Mouse (Mus musculus) midbrain, embryonic 16.5 days (tissue): ENCODE data around the gene Acsbg1. TPM values are rescaled to one million over a fixed set of nuclear protein-coding genes. Genes with fewer than 3 reads are reported as not detected.
"Not testable (repeated sequence)": the region's sequence is repeated elsewhere in the genome, so short reads cannot be mapped to it uniquely, and the experiment has no call there.

ENCODE experiments used
- ATAC-seq: fragments of 200-750 bp; cut with Nextera tagmentation; 2 replicates; pipeline ENCODE4 v1.8.0; 2017; ENCODE audit warnings: moderate TSS enrichment
- H3K27ac ChIP-seq: fragments of 300-500 bp; sonication (generic); 2 replicates; pipeline ENCODE4 v1.5.1; 2014; ENCODE audit warnings: mild to moderate bottlenecking, low read length, mixed read lengths
- H3K27me3 ChIP-seq: fragments of 300-500 bp; sonication (generic); 2 replicates; pipeline ENCODE4 v1.6.1; 2014; ENCODE audit warnings: low read depth, low read length, mixed read lengths; ENCODE audit not compliant: control insufficient read depth, insufficient read depth
- H3K36me3 ChIP-seq: fragments of 300-500 bp; sonication (generic); 2 replicates; pipeline ENCODE4 v1.6.1; 2014; ENCODE audit warnings: mild to moderate bottlenecking, low read length, moderate library complexity, mixed read lengths; ENCODE audit not compliant: control insufficient read depth, insufficient read depth
- H3K4me1 ChIP-seq: fragments of 300-500 bp; sonication (generic); 2 replicates; pipeline ENCODE4 v1.6.1; 2014; ENCODE audit warnings: mild to moderate bottlenecking, low read length, mixed read lengths; ENCODE audit not compliant: control insufficient read depth, insufficient read depth
- H3K4me2 ChIP-seq: fragments of 300-500 bp; sonication (generic); 2 replicates; pipeline ENCODE4 v1.6.1; 2014; ENCODE audit warnings: mild to moderate bottlenecking, low read length, mixed read lengths
- H3K4me3 ChIP-seq: fragments of 300-500 bp; sonication (generic); 2 replicates; pipeline ENCODE4 v1.5.1; 2014; ENCODE audit warnings: low read depth, mild to moderate bottlenecking, low read length, moderate library complexity, mixed read lengths
- H3K9ac ChIP-seq: fragments of 300-500 bp; sonication (generic); 2 replicates; pipeline ENCODE4 v1.6.1; 2014; ENCODE audit warnings: low read depth, low read length, mixed read lengths
- H3K9me3 ChIP-seq: fragments of 300-500 bp; sonication (generic); replicated peaks from 2 replicates; pipeline ENCODE4 v1.6.1; 2014; ENCODE audit warnings: mild to moderate bottlenecking, low read length, mixed read lengths; ENCODE audit not compliant: control insufficient read depth, poor library complexity, severe bottlenecking
- WGBS: fragments of 180-500 bp; shearing (Covaris S2); extraction: QIAGEN DNeasy Blood & Tissue Kit; methylation state at CpG from one replicate; pipeline ENCODE4 v1.1.7; 2014; 5-methylcytosine and 5-hydroxymethylcytosine counted together
- polyA plus RNA-seq: library from polyadenylated mRNA; unstranded; fragments of >200 nt; fragmentation: Nextera tagmentation; extraction: Ambion mirVana; gene quantifications from 2 replicates; pipeline ENCODE4 v1.2.1, GENCODE M21; 2015

Gene Acsbg1
- polyA plus RNA-seq, 1 experiment from 2014 or later, result 33.4 TPM

DNA sequence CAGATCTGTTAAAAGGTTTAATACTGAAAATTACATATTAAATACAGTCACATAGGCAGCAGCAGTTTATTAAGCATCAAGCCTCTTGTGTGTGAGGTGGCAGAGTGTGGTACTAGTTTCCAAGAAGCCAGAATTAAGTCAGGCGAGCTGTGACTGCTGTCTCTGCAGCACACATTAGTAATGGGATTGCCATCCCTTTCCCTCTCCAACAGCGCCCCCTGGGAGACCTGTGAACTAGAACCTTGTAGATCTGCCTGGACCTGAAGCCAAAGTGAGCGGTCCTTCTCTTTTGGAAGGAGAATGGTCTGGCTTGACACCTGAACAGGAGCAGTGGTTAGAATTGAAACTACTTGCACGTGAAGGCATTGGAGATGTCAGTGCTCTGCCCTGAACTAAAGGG, 56.8 kb downstream of the Acsbg1 start:
- Histone ChIP-seq H3K4me3 (no peak overlapping the region), H3K4me2 (no peak overlapping the region), H3K36me3 (peaks cover 37% of the 10 kb centered on the region), H3K4me1 (no peaks in the 10 kb centered on the region), H3K27ac (no peak overlapping the region), H3K27me3 (no peaks in the 10 kb centered on the region), H3K9ac (no peak overlapping the region), H3K9me3 (no peaks in the 10 kb centered on the region)
- no peak for ATAC-seq
- WGBS, result 57% methylated on average over 4 of the region's 4 CpGs

DNA sequence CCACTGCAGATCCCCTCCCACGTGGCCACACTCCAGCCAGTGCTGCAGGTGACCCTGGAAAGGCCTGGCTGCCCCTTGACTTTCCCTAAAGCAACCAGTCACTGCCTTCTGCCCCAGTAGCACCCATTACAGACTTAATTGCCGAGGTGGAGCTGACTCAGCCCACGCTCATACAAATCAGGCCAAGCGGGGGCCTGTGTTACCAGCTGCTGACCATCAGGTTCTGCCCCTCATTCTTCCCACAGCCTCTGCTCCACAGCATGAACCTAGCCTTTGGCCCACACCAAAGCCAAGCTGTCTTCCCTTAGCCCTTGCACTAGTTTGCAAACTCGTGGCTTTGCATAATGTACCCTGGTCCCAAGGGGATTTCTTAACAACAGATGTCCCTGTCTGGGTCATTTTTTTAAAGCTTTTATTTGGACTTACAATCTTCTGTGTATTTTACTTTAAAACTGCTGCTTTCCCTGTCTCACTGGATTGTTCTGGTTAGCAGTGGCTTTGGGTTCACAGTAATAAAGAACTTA, 57.5 kb downstream of the Acsbg1 start:
- no peaks in the 10 kb centered on the region for H3K9me3 ChIP-seq
- no peaks in the 10 kb centered on the region for H3K4me1 ChIP-seq
- 55% methylated on average over 5 of the region's 5 CpGs for WGBS
- H3K4me2 ChIP-seq, result no peak overlapping the region
- no peak overlapping the region for H3K9ac ChIP-seq
- H3K36me3 ChIP-seq, result peaks cover 41% of the 10 kb centered on the region
- ATAC-seq, result no peak
- H3K27me3 ChIP-seq, result no peaks in the 10 kb centered on the region
- H3K27ac ChIP-seq, result no peak overlapping the region
- no peak overlapping the region for H3K4me3 ChIP-seq

DNA sequence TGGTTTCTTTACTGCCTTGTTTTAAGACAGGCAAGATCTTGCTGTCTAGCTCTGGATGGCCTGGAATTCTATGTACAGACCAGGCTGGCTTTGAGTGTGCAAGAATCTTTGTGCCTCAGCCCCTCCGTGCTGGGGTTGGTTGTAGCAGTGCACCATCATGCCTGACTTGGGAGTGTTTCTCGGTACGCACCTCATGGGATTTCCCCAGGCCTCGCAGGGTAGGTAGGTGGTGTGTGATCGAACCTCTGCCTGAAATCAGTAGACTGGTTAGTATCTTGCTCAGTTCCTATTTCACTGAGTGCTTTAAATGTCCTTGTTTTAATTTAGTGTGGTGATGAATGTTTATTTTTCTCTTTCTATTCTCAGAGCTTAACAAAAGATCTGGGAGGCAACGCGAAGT, 58.8 kb downstream of the Acsbg1 start:
- H3K36me3 ChIP-seq, result peaks cover 53% of the 10 kb centered on the region
- H3K9ac ChIP-seq, result no peak overlapping the region
- ATAC-seq, result no peak
- H3K4me2 ChIP-seq, result no peak overlapping the region
- 42% methylated on average over 7 of the region's 7 CpGs for WGBS
- no peaks in the 10 kb centered on the region for H3K27me3 ChIP-seq
- H3K4me1 ChIP-seq, result no peaks in the 10 kb centered on the region
- H3K4me3 ChIP-seq, result no peak overlapping the region
- H3K27ac ChIP-seq, result no peak overlapping the region
- no peaks in the 10 kb centered on the region for H3K9me3 ChIP-seq

DNA sequence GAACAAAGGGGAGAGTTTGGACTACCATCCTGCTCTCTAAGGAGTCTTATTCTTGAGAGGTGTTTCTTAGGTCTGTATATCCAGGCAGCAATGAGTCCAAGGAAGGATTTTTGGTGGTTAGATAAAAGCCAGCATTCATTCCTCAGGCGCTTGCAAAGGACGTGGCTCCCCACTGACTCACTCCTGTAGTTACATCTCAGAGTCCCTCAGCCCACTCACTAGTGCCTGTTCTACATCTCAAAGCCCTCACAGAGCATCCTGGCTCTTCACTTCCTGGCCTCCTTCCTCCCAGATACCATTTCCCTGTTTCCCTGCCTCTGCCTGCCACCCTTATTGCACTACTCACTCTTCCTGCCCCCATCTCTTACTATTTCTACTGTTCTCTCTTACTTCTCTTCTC, 59.3 kb downstream of the Acsbg1 start:
- Histone ChIP-seq H3K4me1 (no peaks in the 10 kb centered on the region), H3K4me2 (no peak overlapping the region), H3K4me3 (no peak overlapping the region), H3K36me3 (peaks cover 58% of the 10 kb centered on the region), H3K9ac (no peak overlapping the region), H3K9me3 (no peaks in the 10 kb centered on the region), H3K27me3 (no peaks in the 10 kb centered on the region), H3K27ac (no peak overlapping the region)
- WGBS, result 76% methylated on average over 2 of the region's 2 CpGs
- no peak for ATAC-seq

DNA sequence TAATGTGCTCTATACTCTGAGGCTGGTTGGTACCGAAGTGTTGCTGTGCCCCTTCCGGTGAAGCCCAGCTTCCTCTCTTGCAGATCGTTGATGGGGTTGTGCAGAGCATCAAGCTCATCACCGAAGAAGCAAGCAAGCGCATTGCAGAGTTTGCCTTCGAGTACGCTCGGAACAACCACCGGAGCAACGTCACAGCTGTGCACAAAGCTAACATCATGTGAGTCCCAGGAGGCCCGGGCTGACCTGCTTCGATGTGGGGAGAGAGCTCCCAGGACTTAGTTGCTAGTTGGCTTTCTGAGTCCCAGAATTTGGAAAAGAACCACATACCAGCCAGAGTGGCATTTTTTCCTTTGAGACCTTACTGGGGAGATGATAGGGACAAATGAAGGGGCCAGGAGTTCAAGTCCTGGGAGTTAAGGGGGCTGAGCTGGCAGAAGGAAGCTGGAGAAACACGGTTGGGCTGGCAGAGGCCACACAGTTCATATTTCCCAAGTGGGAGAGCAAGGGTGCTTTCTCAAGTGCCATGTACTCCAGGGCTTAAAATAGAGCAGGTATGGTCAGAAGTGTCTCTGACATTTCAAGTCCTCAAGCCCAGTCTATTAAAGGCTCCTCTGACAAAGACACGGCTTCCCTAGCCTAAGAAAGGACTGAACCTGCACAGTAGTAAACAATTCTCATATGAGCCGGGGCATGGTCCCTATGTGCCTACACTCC, 64.8 kb downstream of the Acsbg1 start:
- H3K27ac ChIP-seq, result no peak overlapping the region
- no peak overlapping the region for H3K4me2 ChIP-seq
- H3K9ac ChIP-seq, result no peak overlapping the region
- H3K27me3 ChIP-seq, result no peaks in the 10 kb centered on the region
- H3K4me3 ChIP-seq, result no peak overlapping the region
- ATAC-seq, result no peak
- H3K4me1 ChIP-seq, result no peaks in the 10 kb centered on the region
- no peaks in the 10 kb centered on the region for H3K9me3 ChIP-seq
- WGBS, result 95% methylated on average over 15 of the region's 15 CpGs
- peaks cover 75% of the 10 kb centered on the region for H3K36me3 ChIP-seq

DNA sequence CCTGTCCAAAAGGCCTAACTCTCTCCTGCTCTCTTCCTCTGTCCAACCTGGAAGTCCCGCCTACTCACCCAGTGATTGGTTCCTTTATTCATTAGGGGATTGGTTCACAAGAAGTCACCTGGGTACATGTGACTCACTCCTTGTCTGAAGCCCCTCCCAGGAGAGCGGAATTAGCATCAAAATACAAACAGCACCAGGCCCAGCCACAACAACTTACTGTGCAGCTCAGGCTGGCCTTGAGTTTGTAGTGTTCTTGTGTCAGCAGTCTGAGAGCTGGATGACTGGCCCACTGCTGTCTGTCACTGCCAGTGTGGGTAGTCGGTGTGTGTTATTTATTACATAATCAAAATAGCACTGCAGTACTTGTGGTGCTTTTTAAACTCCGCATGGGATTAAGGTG, 68.0 kb downstream of the Acsbg1 start:
- H3K4me2 ChIP-seq, H3K27me3 ChIP-seq, H3K9ac ChIP-seq, H3K27ac ChIP-seq, H3K4me3 ChIP-seq, H3K9me3 ChIP-seq, ATAC-seq, H3K4me1 ChIP-seq: not testable (repeated sequence)
- peaks cover 54% of the 10 kb centered on the region for H3K36me3 ChIP-seq
- 78% methylated on average over 4 of the region's 4 CpGs for WGBS

DNA sequence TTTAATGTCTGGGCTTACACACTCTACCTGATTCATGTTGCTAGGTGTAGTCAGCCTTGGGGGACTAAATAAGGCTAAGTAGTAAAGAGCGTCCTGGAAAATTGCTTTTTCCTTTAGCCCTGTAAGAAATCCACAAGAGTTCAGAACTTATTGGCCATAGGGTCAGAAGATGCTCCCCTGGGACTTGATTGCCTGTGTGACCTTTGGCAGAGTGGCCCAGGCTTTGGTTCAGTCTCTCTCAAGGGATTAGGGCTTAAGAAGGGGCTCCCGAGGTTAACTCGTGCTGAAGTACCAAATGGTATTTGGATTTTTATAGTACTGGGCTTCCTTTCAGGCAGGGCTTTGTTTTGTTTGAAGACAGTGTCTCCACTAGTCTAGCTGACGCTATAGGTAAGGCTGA, 73.8 kb downstream of the Acsbg1 start:
- Histone ChIP-seq H3K4me2 (peak overlapping the region; percentile 90), H3K9ac (no peak overlapping the region), H3K27ac (no peak overlapping the region), H3K36me3 (peaks cover 11% of the 10 kb centered on the region), H3K4me1 (peaks cover 17% of the 10 kb centered on the region), H3K27me3 (no peaks in the 10 kb centered on the region), H3K9me3 (no peaks in the 10 kb centered on the region), H3K4me3 (no peak overlapping the region)
- WGBS, result 42% methylated on average over 4 of the region's 4 CpGs
- no peak for ATAC-seq

DNA sequence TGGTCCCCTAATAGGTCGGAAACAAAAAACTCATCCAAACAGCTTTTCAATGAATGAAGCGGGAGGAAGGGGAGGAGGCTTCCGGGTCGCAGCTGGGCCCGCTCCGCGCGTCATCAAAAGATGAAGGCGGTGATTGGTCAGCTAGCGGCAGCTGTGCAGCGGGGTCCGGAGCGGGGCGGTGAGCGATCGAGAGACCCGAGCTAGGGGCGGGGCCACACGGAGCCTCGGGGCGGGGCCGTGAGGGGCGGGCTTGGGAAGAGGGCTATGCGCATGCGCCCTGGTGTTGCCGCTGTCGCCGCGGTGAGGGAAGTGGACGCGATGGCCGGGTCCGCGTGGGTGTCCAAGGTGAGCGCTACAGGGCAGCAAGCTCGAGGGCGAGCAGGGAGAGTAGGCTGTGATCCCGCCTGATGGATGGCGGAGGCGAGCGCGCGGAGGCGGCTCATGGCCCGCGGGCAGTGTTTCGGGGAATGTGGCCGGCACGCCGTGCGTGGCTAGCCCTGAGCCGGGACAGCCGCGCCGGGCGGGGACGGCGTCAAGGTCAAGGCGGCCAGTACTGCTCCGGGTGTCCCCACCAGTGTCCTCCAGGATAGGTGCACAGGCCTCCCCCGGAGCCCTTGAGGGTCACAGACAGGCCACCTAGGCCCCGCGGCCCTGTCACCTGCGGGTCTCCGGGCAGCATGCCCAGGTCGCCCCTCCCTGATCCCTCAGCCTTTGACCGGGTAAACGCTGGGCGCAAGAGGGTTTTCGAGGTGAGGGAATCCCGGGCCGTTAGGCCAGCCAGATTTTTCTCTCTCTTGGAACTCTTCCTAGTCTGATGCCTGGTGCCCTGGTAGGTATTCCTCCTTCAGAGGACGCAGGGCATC, 75.2 kb downstream of the Acsbg1 start, which contains the start of gene Idh3a:
Gene Idh3a (plus strand): TSS at position 136 of the 863 bp plus-strand sequence.
- Histone ChIP-seq H3K9me3 (no peaks in the 10 kb centered on the region), H3K4me2 (peak within 1 kb of the TSS; percentile 90), H3K4me3 (peak within 1 kb of the TSS; percentile 78), H3K36me3 (0 out of 2 replicates have a peak, but pooled peaks cover 2% of the 10 kb centered on the region), H3K27me3 (no peaks in the 10 kb centered on the region), H3K9ac (peak within 1 kb of the TSS; percentile 94), H3K27ac (peak within 1 kb of the TSS; percentile 60), H3K4me1 (peaks cover 17% of the 10 kb centered on the region)
- peak; percentile 99 for ATAC-seq
- under 1% methylated on average over 64 of the region's 73 CpGs for WGBS

DNA sequence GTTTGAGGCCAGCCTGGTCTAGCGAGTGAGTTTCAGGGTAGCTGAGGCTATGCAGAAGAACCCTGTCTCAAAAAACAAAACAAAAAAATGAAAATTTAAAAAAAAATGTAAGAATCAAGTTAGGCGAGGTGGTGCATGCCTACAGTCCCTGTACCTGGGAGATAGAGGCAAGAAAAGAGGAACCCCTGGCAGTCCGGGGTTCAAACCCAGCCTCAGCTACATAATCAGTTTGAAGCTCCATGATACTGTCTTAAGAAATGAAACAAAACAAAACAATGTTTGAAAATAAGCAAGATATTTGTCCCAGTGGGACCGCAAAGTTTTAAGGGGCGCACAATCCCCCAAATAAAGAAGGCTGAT, 75.9 kb downstream of the Acsbg1 start:
- Histone ChIP-seq H3K36me3 (0 out of 2 replicates have a peak, but pooled peaks cover 2% of the 10 kb centered on the region), H3K27ac (peak overlapping the region; percentile 51; the same call in 1 of the 2 replicates), H3K9me3 (no peaks in the 10 kb centered on the region), H3K9ac (peak overlapping the region; percentile 40; the same call in 1 of the 2 replicates), H3K27me3 (no peaks in the 10 kb centered on the region), H3K4me3 (peak overlapping the region; percentile 78), H3K4me2 (peak overlapping the region; percentile 90), H3K4me1 (peaks cover 17% of the 10 kb centered on the region)
- 34% methylated on average over 5 of the region's 5 CpGs for WGBS
- ATAC-seq, result peak; percentile 50
